Mouse (Mus musculus): ENCODE data around the gene Lmbr1l. TPM values are rescaled to one million over a fixed set of nuclear protein-coding genes. Genes with fewer than 3 reads are reported as not detected.
A peak's percentile ranks its signal among the peaks of the same experiment; 100 is the strongest.

The Lmbr1l gene
- total and polyA plus RNA-seq, 3 experiments, result 23.4 to 30.4 (median 27.9) TPM

DNA sequence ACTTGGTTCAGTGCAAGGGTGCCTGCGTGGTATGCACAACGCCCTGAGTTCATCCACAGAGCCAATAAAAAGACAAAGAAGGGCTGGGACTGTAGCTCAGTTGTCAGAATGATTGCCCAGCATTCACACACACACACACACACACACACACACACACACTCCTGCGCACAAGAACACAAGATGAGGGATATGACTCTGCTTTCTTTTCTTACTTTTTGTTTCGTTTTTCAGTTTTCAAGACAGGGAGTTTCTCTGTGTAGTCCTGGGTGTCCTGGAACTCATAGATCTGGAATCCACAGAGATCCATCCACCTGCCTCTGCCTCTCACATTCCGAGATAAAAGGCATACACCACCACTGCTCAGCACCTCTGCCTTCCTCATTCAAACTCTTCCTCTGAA is 9.5 kb upstream of the Lmbr1l start:
- H3K79me2 ChIP-seq (replicated peaks; ENCODE audit: control insufficient read depth, extremely low read depth, insufficient read depth, poor library complexity, severe bottlenecking), result no peaks in the 10 kb centered on the region
- peaks cover 2 to 28% of the 10 kb centered on the region in 2 experiments for H3K4me1 ChIP-seq (ENCODE audit: control insufficient read depth in 1 of 2, insufficient read depth in 2 of 2)
- no peaks in the 10 kb centered on the region for H3K27me3 ChIP-seq (replicated peaks)
- no peak for DNase-seq (ENCODE audit: extremely low read depth)
- H3K9me3 ChIP-seq (replicated peaks; ENCODE audit: low read length), result peaks cover 3% of the 10 kb centered on the region
- TF ChIP-seq KAT2A (IDR thresholded peaks at IDR 0.05; ENCODE audit: insufficient replicate concordance, low read length) (no peak), HCFC1 (IDR thresholded peaks at IDR 0.05; ENCODE audit: low read depth, low read length) (no peak), SMC3 (IDR thresholded peaks at IDR 0.05; ENCODE audit: low read depth, low read length) (no peak), MEF2A (IDR thresholded peaks at IDR 0.05; ENCODE audit: borderline replicate concordance, low read depth, low read length) (no peak), MAX (IDR thresholded peaks at IDR 0.05; ENCODE audit: low read length) (no peak), MAZ (IDR thresholded peaks at IDR 0.05; ENCODE audit: low read depth, low read length) (no peak), ETS1 (conservative IDR thresholded peaks at IDR 0.05; ENCODE audit: low read depth, low read length) (peak; percentile 67; the same call in 1 of the 2 replicates), TCF12 (IDR thresholded peaks at IDR 0.05; ENCODE audit: low read depth, low read length) (no peak), MXI1 (IDR thresholded peaks at IDR 0.05; ENCODE audit: low read depth, low read length) (no peak), ZNF384 (IDR thresholded peaks at IDR 0.05; ENCODE audit: low read depth, low read length) (no peak), GABPA (IDR thresholded peaks at IDR 0.05; ENCODE audit: insufficient replicate concordance, low read depth, low read length) (no peak), POLR2A (IDR thresholded peaks at IDR 0.05; ENCODE audit: low read depth, low read length) (no peak), EP300 (IDR thresholded peaks at IDR 0.05; ENCODE audit: low read length) (peak; percentile 41; the same call in 1 of the 2 replicates), E2F4 (IDR thresholded peaks at IDR 0.05; ENCODE audit: insufficient replicate concordance, low read depth, low read length) (no peak), PAX5 (IDR thresholded peaks at IDR 0.05; ENCODE audit: low read length) (no peak), POLR2AphosphoS2 (IDR thresholded peaks at IDR 0.05; ENCODE audit: low read depth, low read length) (no peak), SIN3A (IDR thresholded peaks at IDR 0.05; ENCODE audit: low read length) (peak; percentile 64; the same call in 1 of the 2 replicates), CTCF (conservative IDR thresholded peaks at IDR 0.05 in 1 of 2, IDR thresholded peaks at IDR 0.05 in 1 of 2; ENCODE audit: low read depth in 2 of 2, low read length in 2 of 2) (no peak), CHD1 (IDR thresholded peaks at IDR 0.05; ENCODE audit: low read depth, low read length) (no peak), BHLHE40 (IDR thresholded peaks at IDR 0.05; ENCODE audit: low read depth, low read length) (0 out of 2 replicates have a peak, but pooled peaks have one; percentile 41), ELF1 (IDR thresholded peaks at IDR 0.05; ENCODE audit: low read depth, low read length) (no peak), NRF1 (IDR thresholded peaks at IDR 0.05; ENCODE audit: low read depth, low read length) (peak; percentile 43; the same call in 1 of the 2 replicates), IRF4 (IDR thresholded peaks at IDR 0.05; ENCODE audit: low read depth, low read length) (peak; percentile 84)
- H3K27ac ChIP-seq (ENCODE audit: insufficient read depth, low read depth), result no peak overlapping the region
- H3K36me3 ChIP-seq (replicated peaks in 1 of 2; ENCODE audit: control insufficient read depth in 1 of 2, insufficient read depth in 1 of 2, low read length in 1 of 2), result peaks cover 10 to 20% of the 10 kb centered on the region in 2 experiments
- no peak overlapping the region for H3K4me3 ChIP-seq (replicated peaks in 1 of 3; ENCODE audit: low read depth in 2 of 3, low read length in 2 of 3, poor library complexity in 1 of 3)
- H3K4me2 ChIP-seq (ENCODE audit: insufficient read depth, low read depth, poor library complexity, severe bottlenecking), result peak overlapping the region; percentile 48
- in situ Hi-C loops (cut with MboI; ENCODE audit: low pct_ligation_motif_present, low pct_unique_long_range_greater_than_20kb, low sequenced_read_pairs) (loop anchor here (10.0 to 25.0 kb wide), 3 partner anchors 1265 to 1433 kb away; no protein-coding TSS in a partner anchor), dilution Hi-C loops (cut with MboI; ENCODE audit: extremely low pct_ligation_motif_present, extremely low pct_unique_long_range_greater_than_20kb, low sequenced_read_pairs) (no loop called here)
- H3K9ac ChIP-seq (ENCODE audit: insufficient read depth, low read depth), result 0 out of 2 replicates have a peak overlapping the region, but pooled peaks have one; percentile 24

Data from CH12.LX (cell line).